Mouse (Mus musculus) forebrain, embryonic 13.5 days (tissue): ENCODE results near the gene C2cd4b. TPM values are rescaled to one million over a fixed set of nuclear protein-coding genes. Genes with fewer than 3 reads are reported as not detected.
A peak's percentile ranks its signal among the peaks of the same experiment; 100 is the strongest.
"Not testable (repeated sequence)": the region's sequence is repeated elsewhere in the genome, so short reads cannot be mapped to it uniquely, and the experiment has no call there.

ENCODE experiments used
- ATAC-seq: fragments of 200-750 bp; cut with Nextera tagmentation; 2 replicates; pipeline ENCODE4 v1.8.0; 2017
- H3K27ac ChIP-seq: fragments of 300-500 bp; sonication (generic); 2 replicates; pipeline ENCODE4 v1.5.1; 2015; ENCODE audit warnings: inconsistent platforms, mild to moderate bottlenecking, moderate library complexity
- H3K27me3 ChIP-seq: fragments of 300-500 bp; sonication (generic); 2 replicates; pipeline ENCODE4 v1.6.1; 2015; ENCODE audit warnings: mild to moderate bottlenecking, inconsistent platforms
- H3K36me3 ChIP-seq: fragments of 300-500 bp; sonication (generic); 2 replicates; pipeline ENCODE4 v1.6.1; 2015; ENCODE audit warnings: mild to moderate bottlenecking, inconsistent platforms; ENCODE audit not compliant: poor library complexity, severe bottlenecking
- H3K4me1 ChIP-seq: fragments of 300-500 bp; sonication (generic); 2 replicates; pipeline ENCODE4 v1.6.1; 2015; ENCODE audit warnings: inconsistent platforms
- H3K4me2 ChIP-seq: fragments of 300-500 bp; sonication (generic); 2 replicates; pipeline ENCODE4 v1.6.1; 2015; ENCODE audit warnings: inconsistent platforms, mild to moderate bottlenecking, moderate library complexity
- H3K4me3 ChIP-seq: fragments of 300-500 bp; sonication (generic); 2 replicates; pipeline ENCODE4 v1.5.1; 2015; ENCODE audit warnings: mild to moderate bottlenecking, inconsistent platforms
- H3K9ac ChIP-seq: fragments of 300-500 bp; sonication (generic); 2 replicates; pipeline ENCODE4 v1.6.1; 2015; ENCODE audit warnings: mild to moderate bottlenecking, inconsistent platforms
- H3K9me3 ChIP-seq: fragments of 300-500 bp; sonication (generic); replicated peaks from 2 replicates; pipeline ENCODE4 v1.6.1; 2016; ENCODE audit warnings: inconsistent platforms
- WGBS: fragments of 180-500 bp; shearing (Covaris S2); methylation state at CpG from one replicate; pipeline ENCODE4 v1.1.7; 2015; 5-methylcytosine and 5-hydroxymethylcytosine counted together
- polyA plus RNA-seq: library from polyadenylated mRNA; unstranded; fragments of >200 nt; fragmentation: Nextera tagmentation; extraction: Ambion mirVana; gene quantifications from 2 replicates; pipeline ENCODE4 v1.2.1, GENCODE M21; 2015

C2cd4b gene
- polyA plus RNA-seq, 1 experiment from 2014 or later: 0.15 TPM

DNA sequence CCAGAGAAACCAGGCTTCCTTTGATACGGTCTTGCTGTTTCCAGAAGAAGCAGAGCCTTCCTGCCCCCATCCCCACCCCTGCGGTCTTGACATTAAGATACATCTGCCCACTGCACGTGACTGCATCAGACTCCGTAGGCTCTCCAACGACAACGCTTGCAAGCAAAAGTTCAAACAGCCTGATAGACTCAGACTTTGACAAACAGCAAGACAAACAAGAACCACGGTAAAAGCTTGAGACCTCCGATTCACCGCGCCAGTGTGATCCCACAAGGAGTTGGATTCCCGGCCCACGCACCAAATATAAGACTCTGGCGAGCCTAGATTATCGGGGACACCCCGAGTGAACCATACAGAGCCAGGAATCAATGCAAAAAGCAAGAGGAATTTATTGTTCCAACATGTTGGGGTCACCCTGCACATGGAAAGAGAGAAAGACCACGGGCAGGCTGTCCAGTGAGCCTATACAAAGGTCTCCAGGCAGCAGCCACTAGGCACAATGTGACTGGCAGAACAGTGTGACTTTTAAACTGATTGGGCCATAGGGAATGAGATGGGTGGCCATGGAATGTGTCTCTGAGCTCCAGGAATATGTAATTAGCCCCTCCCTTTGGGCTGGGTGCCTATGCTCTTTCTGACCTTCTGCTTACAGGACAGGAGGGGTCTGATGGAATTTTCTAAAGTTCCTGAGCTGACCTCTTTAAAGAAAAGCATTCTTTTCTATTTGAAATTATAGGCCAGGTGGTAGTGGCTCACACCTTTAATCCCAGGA lies 5.6 kb upstream of the C2cd4b start:
- H3K9me3 ChIP-seq: no peaks in the 10 kb centered on the region
- WGBS: 89% methylated on average over 16 of the region's 16 CpGs

GRCm38 (mm10) chr9:67754713-67755112 lies 4.5 kb upstream of the C2cd4b start:
- WGBS: 61% methylated on average over 3 of the region's 3 CpGs
- Histone ChIP-seq H3K9me3 (no peaks in the 10 kb centered on the region), H3K9ac (no peak overlapping the region), H3K4me3 (no peak overlapping the region), H3K4me1 (peaks cover 9% of the 10 kb centered on the region), H3K27ac (no peak overlapping the region), H3K36me3 (no peaks in the 10 kb centered on the region), H3K27me3 (peaks cover 23% of the 10 kb centered on the region), H3K4me2 (no peak overlapping the region)
- ATAC-seq: no peak

More for the DNA sequence above, 5.6 kb upstream of the C2cd4b start:
- H3K4me2 ChIP-seq: no peak overlapping the region
- no peak overlapping the region for H3K27ac ChIP-seq
- H3K4me3 ChIP-seq: no peak overlapping the region
- H3K9ac ChIP-seq: no peak overlapping the region
- H3K4me1 ChIP-seq: no peaks in the 10 kb centered on the region
- H3K36me3 ChIP-seq: no peaks in the 10 kb centered on the region
- H3K27me3 ChIP-seq: peaks cover 12% of the 10 kb centered on the region
- no peak for ATAC-seq

DNA sequence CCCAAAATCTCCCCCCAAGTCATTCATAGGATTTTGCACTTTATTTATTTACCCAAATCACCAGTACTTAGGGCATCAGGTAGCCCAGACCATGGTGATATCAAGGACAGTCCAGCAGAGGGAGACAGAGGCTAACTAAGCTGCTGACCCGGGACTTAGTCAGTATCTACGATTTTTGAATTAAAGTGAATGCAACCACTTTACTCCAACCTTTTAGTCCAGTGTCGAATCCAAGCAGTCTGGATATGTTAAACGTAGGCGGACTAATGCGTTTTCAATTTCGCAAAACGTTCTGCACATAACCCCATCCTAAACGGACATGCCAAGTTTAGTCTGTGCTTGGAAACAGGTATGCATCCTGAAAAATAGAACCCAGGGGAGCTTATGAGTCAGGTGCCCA lies 551 bp upstream of the C2cd4b start:
- ATAC-seq: no peak

DNA sequence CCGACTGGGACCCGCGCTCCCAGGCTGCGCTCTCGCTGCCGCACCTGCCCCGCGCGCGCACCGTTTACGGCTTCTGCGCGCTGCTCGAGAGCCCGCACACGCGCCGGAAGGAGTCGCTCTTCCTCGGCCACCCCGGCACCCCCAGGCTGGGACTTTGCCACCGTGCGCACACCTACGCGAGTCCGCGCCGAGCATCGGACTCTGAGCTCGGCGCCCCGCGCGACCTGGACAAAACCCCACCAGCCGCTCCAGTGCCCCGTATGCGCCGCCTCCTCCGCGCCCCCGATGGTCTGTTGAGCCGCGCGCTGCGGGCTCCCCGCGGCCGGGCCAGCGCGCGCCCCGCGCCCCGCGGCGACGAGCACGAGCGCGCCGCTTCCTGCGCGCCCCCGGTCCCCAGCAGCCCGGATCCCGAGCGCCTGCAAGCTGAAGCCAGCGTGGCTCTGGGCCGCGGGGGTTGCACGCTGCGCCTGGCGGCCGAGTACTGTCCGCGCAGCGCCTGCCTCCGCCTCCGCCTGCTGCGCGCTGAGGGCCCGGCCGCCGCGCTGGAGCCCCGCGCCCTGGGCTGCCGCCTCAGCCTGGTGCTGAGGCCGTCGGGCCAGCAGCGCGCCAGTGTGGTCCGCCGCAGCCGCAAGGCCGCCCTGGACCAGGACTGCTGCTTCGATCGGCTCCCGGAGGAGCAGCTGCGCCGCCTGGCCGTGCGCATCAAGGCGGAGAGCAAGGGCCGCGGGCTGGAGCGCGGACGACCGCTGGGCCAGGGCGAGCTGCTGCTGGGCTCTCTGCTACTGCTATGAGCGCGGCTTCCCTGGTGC lies 923 bp downstream of the C2cd4b start:
- Histone ChIP-seq H3K4me3 (peak overlapping the region; percentile 66), H3K4me2 (peak overlapping the region; percentile 94), H3K9ac (peak overlapping the region; percentile 74), H3K27me3 (peaks cover 40% of the 10 kb centered on the region), H3K27ac (peak overlapping the region; percentile 57; the same call in 1 of the 2 replicates)
- peak; percentile 93 for ATAC-seq
- H3K4me1 ChIP-seq, H3K9me3 ChIP-seq, H3K36me3 ChIP-seq: not testable (repeated sequence)
- WGBS: under 1% methylated on average over 103 of the region's 114 CpGs

More for the DNA sequence above, 551 bp upstream of the C2cd4b start:
- peaks cover 9% of the 10 kb centered on the region for H3K4me1 ChIP-seq
- peaks cover 40% of the 10 kb centered on the region for H3K27me3 ChIP-seq
- H3K4me3 ChIP-seq: peak overlapping the region; percentile 66
- no peaks in the 10 kb centered on the region for H3K9me3 ChIP-seq
- no peak overlapping the region for H3K9ac ChIP-seq
- H3K36me3 ChIP-seq: no peaks in the 10 kb centered on the region
- WGBS: 6% methylated on average over 9 of the region's 9 CpGs
- H3K27ac ChIP-seq: no peak overlapping the region
- H3K4me2 ChIP-seq: peak overlapping the region; percentile 94

GRCm38 (mm10) chr9:67760991-67761390 lies 1.8 kb downstream of the C2cd4b start:
- no peak overlapping the region for H3K27ac ChIP-seq
- no peaks in the 10 kb centered on the region for H3K36me3 ChIP-seq
- H3K4me3 ChIP-seq: peak overlapping the region; percentile 66
- no peaks in the 10 kb centered on the region for H3K9me3 ChIP-seq
- WGBS: 60% methylated on average over 6 of the region's 6 CpGs
- H3K4me2 ChIP-seq: peak overlapping the region; percentile 94
- ATAC-seq: no peak
- peaks cover 9% of the 10 kb centered on the region for H3K4me1 ChIP-seq
- 0 out of 2 replicates have a peak overlapping the region, but pooled peaks have one; percentile 74 for H3K9ac ChIP-seq
- H3K27me3 ChIP-seq: peaks cover 40% of the 10 kb centered on the region

GRCm38 (mm10) chr9:67763326-67763725 lies 4.1 kb downstream of the C2cd4b start:
- ATAC-seq: no peak
- 81% methylated on average over 4 of the region's 4 CpGs for WGBS

DNA sequence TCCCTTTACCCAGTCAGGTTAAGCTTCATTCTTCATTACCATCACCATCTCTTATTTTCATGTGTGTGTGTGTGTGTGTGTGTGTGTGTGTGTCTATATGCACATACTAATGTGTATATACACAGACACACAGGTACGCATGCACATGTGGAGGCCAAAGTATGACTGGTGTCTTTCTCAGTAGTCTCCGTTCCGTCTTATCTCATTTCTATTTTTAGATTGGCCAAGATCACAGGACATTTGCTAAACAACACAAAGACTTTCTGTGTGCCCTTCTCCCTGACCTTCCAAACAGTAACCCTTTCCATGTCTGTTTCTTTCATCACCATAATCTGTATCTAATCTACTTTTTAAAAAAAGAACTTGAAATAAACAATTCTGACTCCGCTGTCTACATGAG lies 7.2 kb downstream of the C2cd4b start:
- no peak overlapping the region for H3K4me3 ChIP-seq
- no peak overlapping the region for H3K9ac ChIP-seq
- no peak for ATAC-seq
- no peaks in the 10 kb centered on the region for H3K9me3 ChIP-seq
- H3K27me3 ChIP-seq: peaks cover 9% of the 10 kb centered on the region; the same call in 1 of the 2 replicates
- 87% methylated on average over 4 of the region's 4 CpGs for WGBS
- no peak overlapping the region for H3K27ac ChIP-seq
- H3K4me2 ChIP-seq: no peak overlapping the region
- no peaks in the 10 kb centered on the region; the same call in 1 of the 2 replicates for H3K4me1 ChIP-seq
- H3K36me3 ChIP-seq: no peaks in the 10 kb centered on the region

More at GRCm38 (mm10) chr9:67763326-67763725, 4.1 kb downstream of the C2cd4b start:
- H3K4me3 ChIP-seq: no peak overlapping the region
- peaks cover 30% of the 10 kb centered on the region for H3K27me3 ChIP-seq
- no peak overlapping the region for H3K4me2 ChIP-seq
- peaks cover 9% of the 10 kb centered on the region for H3K4me1 ChIP-seq
- H3K9ac ChIP-seq: no peak overlapping the region
- H3K27ac ChIP-seq: no peak overlapping the region
- no peaks in the 10 kb centered on the region for H3K9me3 ChIP-seq
- no peaks in the 10 kb centered on the region for H3K36me3 ChIP-seq

GRCm38 (mm10) chr9:67766948-67767347 lies 7.7 kb downstream of the C2cd4b start:
- no peaks in the 10 kb centered on the region for H3K9me3 ChIP-seq

DNA sequence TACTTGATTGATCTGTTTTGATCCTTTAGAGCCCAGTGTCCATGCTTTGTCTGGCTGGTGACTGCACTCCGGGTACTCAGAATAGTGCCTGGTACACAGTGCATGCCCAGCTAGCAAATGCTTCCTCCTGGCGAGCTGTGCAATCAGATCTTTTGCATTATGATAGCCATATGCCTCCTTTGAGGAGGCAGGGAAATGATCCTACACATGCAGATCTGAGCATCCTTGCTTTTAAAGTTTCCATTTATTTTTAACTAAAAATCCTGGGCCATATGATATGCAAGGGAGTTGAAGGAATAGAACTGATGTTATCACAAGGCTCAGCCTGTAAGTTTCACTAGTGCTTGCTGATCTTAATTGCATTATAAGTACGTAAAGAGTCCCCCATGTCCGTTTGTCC lies 9.6 kb downstream of the C2cd4b start:
- Histone ChIP-seq H3K9ac (no peak overlapping the region), H3K4me1 (no peaks in the 10 kb centered on the region; the same call in 1 of the 2 replicates), H3K27ac (no peak overlapping the region), H3K4me3 (no peak overlapping the region), H3K27me3 (no peaks in the 10 kb centered on the region), H3K36me3 (no peaks in the 10 kb centered on the region), H3K4me2 (no peak overlapping the region), H3K9me3 (no peaks in the 10 kb centered on the region)
- ATAC-seq: no peak
- 78% methylated on average over 4 of the region's 4 CpGs for WGBS

More at GRCm38 (mm10) chr9:67766948-67767347, 7.7 kb downstream of the C2cd4b start:
- Histone ChIP-seq H3K4me3 (no peak overlapping the region), H3K9ac (no peak overlapping the region), H3K36me3 (no peaks in the 10 kb centered on the region), H3K4me1 (no peaks in the 10 kb centered on the region; the same call in 1 of the 2 replicates), H3K27me3 (peaks cover 7% of the 10 kb centered on the region; the same call in 1 of the 2 replicates), H3K27ac (no peak overlapping the region), H3K4me2 (no peak overlapping the region)
- 43% methylated on average over 3 of the region's 3 CpGs for WGBS
- ATAC-seq: no peak

DNA sequence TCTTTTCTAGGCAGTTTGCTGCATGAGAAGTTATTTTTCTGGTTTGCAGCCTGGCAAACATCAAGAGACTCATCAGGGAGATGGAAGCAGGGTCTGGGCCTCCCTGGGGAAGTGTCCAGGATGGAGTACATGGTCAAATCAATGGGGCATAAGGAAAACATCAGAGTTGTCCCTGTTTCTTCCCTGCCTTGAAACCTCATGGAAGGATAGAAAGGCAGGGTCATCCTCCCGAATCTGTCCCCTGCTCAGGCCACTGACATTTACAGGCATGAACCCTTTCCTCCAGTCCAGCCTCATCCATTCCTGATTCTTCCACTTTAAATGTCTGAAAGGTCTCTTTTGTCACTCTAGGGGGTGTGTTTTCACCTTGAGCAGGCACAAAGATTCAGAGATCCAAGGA lies 10.2 kb downstream of the C2cd4b start:
- Histone ChIP-seq H3K4me2 (no peak overlapping the region), H3K9ac (no peak overlapping the region), H3K27me3 (no peaks in the 10 kb centered on the region), H3K27ac (no peak overlapping the region), H3K36me3 (no peaks in the 10 kb centered on the region), H3K4me1 (no peaks in the 10 kb centered on the region; the same call in 1 of the 2 replicates), H3K4me3 (no peak overlapping the region), H3K9me3 (no peaks in the 10 kb centered on the region)
- 68% methylated on average over 1 of the region's 1 CpGs for WGBS
- ATAC-seq: no peak

- ATAC-seq: no peak
- 87% methylated on average over 7 of the region's 7 CpGs for WGBS
Measured at GRCm38 (mm10) chr9:67771293-67771692, 12.1 kb downstream of the C2cd4b start.

GRCm38 (mm10) chr9:67774201-67774600 lies 15.0 kb downstream of the C2cd4b start:
- H3K4me2 ChIP-seq: no peak overlapping the region
- no peak for ATAC-seq
- peaks cover 5% of the 10 kb centered on the region for H3K4me1 ChIP-seq
- H3K27ac ChIP-seq: no peak overlapping the region
- WGBS: 81% methylated on average over 6 of the region's 6 CpGs
- H3K36me3 ChIP-seq: no peaks in the 10 kb centered on the region
- no peak overlapping the region for H3K4me3 ChIP-seq
- H3K27me3 ChIP-seq: no peaks in the 10 kb centered on the region
- H3K9me3 ChIP-seq: no peaks in the 10 kb centered on the region
- H3K9ac ChIP-seq: no peak overlapping the region

More at GRCm38 (mm10) chr9:67771293-67771692, 12.1 kb downstream of the C2cd4b start:
- no peak overlapping the region for H3K27ac ChIP-seq
- H3K4me3 ChIP-seq: no peak overlapping the region
- no peaks in the 10 kb centered on the region for H3K9me3 ChIP-seq
- no peaks in the 10 kb centered on the region for H3K27me3 ChIP-seq
- no peak overlapping the region for H3K9ac ChIP-seq
- no peaks in the 10 kb centered on the region for H3K36me3 ChIP-seq
- no peaks in the 10 kb centered on the region; the same call in 1 of the 2 replicates for H3K4me1 ChIP-seq
- H3K4me2 ChIP-seq: no peak overlapping the region
